Mouse (Mus musculus): ENCODE results near the gene Nup133. TPM values are rescaled to one million over a fixed set of nuclear protein-coding genes. Genes with fewer than 3 reads are reported as not detected.
A peak's percentile ranks its signal among the peaks of the same experiment; 100 is the strongest.

Nup133 gene
- polyA plus RNA-seq, 1 experiment: 13.5 TPM

GRCm38 (mm10) chr8:123982826-123983400 is 33.8 kb upstream of the Nup133 start, which contains the start of gene Abcb10:
Abcb10 (minus strand) TSS chr8:123983122.
- under 1% methylated on average over 56 of the region's 56 CpGs for WGBS
- TF ChIP-seq POLR2A (IDR thresholded peaks at IDR 0.05; ENCODE audit: borderline replicate concordance, control insufficient read depth, low read depth, low read length): peak; percentile 96
- no peak for TF ChIP-seq CTCF (IDR thresholded peaks at IDR 0.05; ENCODE audit: control insufficient read depth, insufficient read depth, low read length)
- Histone ChIP-seq H3K27ac (ENCODE audit: control insufficient read depth, insufficient read depth, low read depth, low read length, poor library complexity) (peak within 1 kb of the TSS; percentile 99), H3K4me1 (ENCODE audit: control insufficient read depth, insufficient read depth, low read length) (peaks cover 3% of the 10 kb centered on the region; the same call in 1 of the 2 replicates), H3K4me3 (replicated peaks; ENCODE audit: control insufficient read depth, low read depth, low read length) (peak within 1 kb of the TSS; percentile 92)

DNA sequence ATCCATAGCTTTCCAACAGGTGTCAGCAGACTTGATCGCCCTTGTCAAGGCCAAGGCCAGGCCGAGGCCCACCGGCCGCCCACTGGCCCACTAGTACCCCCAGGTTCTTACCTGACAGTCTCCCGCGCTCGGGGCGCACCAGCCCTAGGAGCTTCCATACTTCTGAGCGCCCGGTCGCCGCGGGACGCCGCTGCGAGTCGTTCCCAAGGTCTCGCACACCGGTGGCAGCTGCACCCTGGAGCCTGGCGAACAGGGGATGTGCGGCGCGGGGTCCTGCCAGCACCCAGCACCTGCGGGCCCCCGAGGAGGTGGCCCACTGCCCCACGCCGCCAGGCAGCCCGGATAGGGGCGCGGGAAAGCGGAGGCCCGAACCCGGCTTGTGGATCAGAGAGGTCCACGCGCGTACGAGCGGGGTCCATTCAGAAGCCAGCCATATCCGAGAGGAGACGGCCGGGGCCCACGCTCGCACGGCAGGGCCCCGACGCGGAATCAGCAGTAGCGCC is 33.3 kb upstream of the Nup133 start:
- peaks cover 5% of the 10 kb centered on the region; the same call in 1 of the 2 replicates for H3K4me1 ChIP-seq (ENCODE audit: control insufficient read depth, insufficient read depth, low read length)
- peak overlapping the region; percentile 83 for H3K4me3 ChIP-seq (replicated peaks; ENCODE audit: control insufficient read depth, low read depth, low read length)
- peak overlapping the region; percentile 99 for H3K27ac ChIP-seq (ENCODE audit: control insufficient read depth, insufficient read depth, low read depth, low read length, poor library complexity)
- TF ChIP-seq POLR2A (IDR thresholded peaks at IDR 0.05; ENCODE audit: borderline replicate concordance, control insufficient read depth, low read depth, low read length) (no peak; the same call in 1 of the 2 replicates), CTCF (IDR thresholded peaks at IDR 0.05; ENCODE audit: control insufficient read depth, insufficient read depth, low read length) (no peak)
- WGBS: 2% methylated on average over 48 of the region's 48 CpGs

GRCm38 (mm10) chr8:123981674-123982073 is 32.6 kb upstream of the Nup133 start:
- Histone ChIP-seq H3K4me1 (ENCODE audit: control insufficient read depth, insufficient read depth, low read length) (peaks cover 5% of the 10 kb centered on the region; the same call in 1 of the 2 replicates), H3K4me3 (replicated peaks; ENCODE audit: control insufficient read depth, low read depth, low read length) (peak overlapping the region; percentile 91), H3K27ac (ENCODE audit: control insufficient read depth, insufficient read depth, low read depth, low read length, poor library complexity) (peak overlapping the region; percentile 76; the same call in 1 of the 2 replicates)
- WGBS: 39% methylated on average over 4 of the region's 4 CpGs
- TF ChIP-seq POLR2A (IDR thresholded peaks at IDR 0.05; ENCODE audit: borderline replicate concordance, control insufficient read depth, low read depth, low read length): no peak
- no peak for TF ChIP-seq CTCF (IDR thresholded peaks at IDR 0.05; ENCODE audit: control insufficient read depth, insufficient read depth, low read length)

GRCm38 (mm10) chr8:123980239-123980638 is 31.2 kb upstream of the Nup133 start:
- peak overlapping the region; percentile 84 for H3K4me3 ChIP-seq (replicated peaks; ENCODE audit: control insufficient read depth, low read depth, low read length)
- WGBS: 20% methylated on average over 4 of the region's 4 CpGs
- H3K4me1 ChIP-seq (ENCODE audit: control insufficient read depth, insufficient read depth, low read length): peaks cover 5% of the 10 kb centered on the region; the same call in 1 of the 2 replicates
- no peak for TF ChIP-seq CTCF (IDR thresholded peaks at IDR 0.05; ENCODE audit: control insufficient read depth, insufficient read depth, low read length)
- TF ChIP-seq POLR2A (IDR thresholded peaks at IDR 0.05; ENCODE audit: borderline replicate concordance, control insufficient read depth, low read depth, low read length): no peak
- H3K27ac ChIP-seq (ENCODE audit: control insufficient read depth, insufficient read depth, low read depth, low read length, poor library complexity): peak overlapping the region; percentile 83

DNA sequence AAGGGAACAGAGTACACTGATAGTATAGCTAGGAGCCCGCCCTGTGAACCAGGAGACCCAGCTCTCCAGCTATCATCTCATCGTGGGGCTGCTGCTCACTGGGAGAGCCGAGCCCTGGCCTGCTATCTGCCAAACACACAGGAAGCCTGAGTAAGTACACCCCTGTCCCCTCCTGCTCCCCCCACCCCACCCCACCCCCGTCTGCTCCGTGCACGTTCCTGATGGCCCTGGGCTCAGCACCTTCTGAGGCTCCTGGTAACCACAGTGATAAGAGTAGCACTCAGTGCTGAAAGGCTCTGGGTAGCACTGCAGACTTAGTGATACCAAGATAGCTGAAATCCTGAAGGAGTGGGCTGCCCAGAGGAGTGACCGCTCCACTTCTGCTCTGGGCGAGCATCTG is 29.9 kb upstream of the Nup133 start:
- 33% methylated on average over 8 of the region's 8 CpGs for WGBS
- Histone ChIP-seq H3K4me3 (replicated peaks; ENCODE audit: control insufficient read depth, low read depth, low read length) (peak overlapping the region; percentile 60), H3K4me1 (ENCODE audit: control insufficient read depth, insufficient read depth, low read length) (peaks cover 5% of the 10 kb centered on the region; the same call in 1 of the 2 replicates), H3K27ac (ENCODE audit: control insufficient read depth, insufficient read depth, low read depth, low read length, poor library complexity) (peak overlapping the region; percentile 77)
- no peak for TF ChIP-seq CTCF (IDR thresholded peaks at IDR 0.05; ENCODE audit: control insufficient read depth, insufficient read depth, low read length)
- TF ChIP-seq POLR2A (IDR thresholded peaks at IDR 0.05; ENCODE audit: borderline replicate concordance, control insufficient read depth, low read depth, low read length): no peak; the same call in 1 of the 2 replicates

GRCm38 (mm10) chr8:123978166-123978838 is 29.2 kb upstream of the Nup133 start:
- Histone ChIP-seq H3K4me1 (ENCODE audit: control insufficient read depth, insufficient read depth, low read length) (peaks cover 5% of the 10 kb centered on the region; the same call in 1 of the 2 replicates), H3K27ac (ENCODE audit: control insufficient read depth, insufficient read depth, low read depth, low read length, poor library complexity) (peak overlapping the region; percentile 65), H3K4me3 (replicated peaks; ENCODE audit: control insufficient read depth, low read depth, low read length) (peak overlapping the region; percentile 60)
- TF ChIP-seq CTCF (IDR thresholded peaks at IDR 0.05; ENCODE audit: control insufficient read depth, insufficient read depth, low read length): no peak
- no peak for TF ChIP-seq POLR2A (IDR thresholded peaks at IDR 0.05; ENCODE audit: borderline replicate concordance, control insufficient read depth, low read depth, low read length)
- 50% methylated on average over 14 of the region's 14 CpGs for WGBS

DNA sequence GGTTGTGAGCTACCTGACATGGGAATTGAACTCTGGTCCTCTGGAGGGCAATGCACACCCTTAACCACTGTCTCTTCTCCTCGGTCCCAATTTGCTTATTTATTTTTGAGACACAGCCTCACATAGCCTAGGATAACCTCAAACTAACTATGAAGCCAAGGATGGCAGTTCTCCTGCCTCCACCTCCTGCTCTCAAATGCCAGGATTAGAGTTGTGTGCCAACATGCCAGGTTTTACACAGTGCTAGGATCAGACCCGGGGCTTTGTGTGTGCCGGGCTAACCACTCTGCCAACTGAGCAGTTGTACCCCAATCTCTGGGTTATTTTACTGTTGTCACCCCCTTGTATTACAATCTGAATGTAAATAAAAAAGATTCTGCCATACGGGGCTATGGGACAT is 28.4 kb upstream of the Nup133 start:
- Histone ChIP-seq H3K4me3 (replicated peaks; ENCODE audit: control insufficient read depth, low read depth, low read length) (no peak overlapping the region), H3K4me1 (ENCODE audit: control insufficient read depth, insufficient read depth, low read length) (peaks cover 5% of the 10 kb centered on the region; the same call in 1 of the 2 replicates), H3K27ac (ENCODE audit: control insufficient read depth, insufficient read depth, low read depth, low read length, poor library complexity) (no peak overlapping the region)
- no peak for TF ChIP-seq POLR2A (IDR thresholded peaks at IDR 0.05; ENCODE audit: borderline replicate concordance, control insufficient read depth, low read depth, low read length)
- no peak for TF ChIP-seq CTCF (IDR thresholded peaks at IDR 0.05; ENCODE audit: control insufficient read depth, insufficient read depth, low read length)
- WGBS: 93% methylated on average over 4 of the region's 4 CpGs

DNA sequence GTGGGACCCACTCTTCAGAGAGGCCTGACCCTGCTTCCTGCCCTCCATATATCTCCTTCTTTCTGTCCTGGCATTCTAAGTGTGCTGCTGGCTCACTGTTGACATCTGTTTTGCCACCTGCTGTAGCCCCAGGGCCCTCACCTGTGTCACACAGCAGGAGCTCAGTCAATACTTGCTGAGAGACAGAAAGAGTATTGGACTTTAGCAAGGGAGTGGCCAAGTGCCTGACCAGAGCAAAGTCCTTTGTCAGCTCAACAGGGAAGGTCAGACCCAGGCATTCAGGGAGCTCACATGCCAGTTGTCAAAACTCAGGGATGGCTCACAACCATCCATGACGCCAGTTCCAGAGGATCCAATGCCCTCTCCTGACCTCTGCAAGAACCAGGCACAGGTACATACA is 24.4 kb upstream of the Nup133 start:
- Histone ChIP-seq H3K4me1 (ENCODE audit: control insufficient read depth, insufficient read depth, low read length) (peaks cover 5% of the 10 kb centered on the region; the same call in 1 of the 2 replicates), H3K27ac (ENCODE audit: control insufficient read depth, insufficient read depth, low read depth, low read length, poor library complexity) (no peak overlapping the region), H3K4me3 (replicated peaks; ENCODE audit: control insufficient read depth, low read depth, low read length) (no peak overlapping the region)
- no peak for TF ChIP-seq POLR2A (IDR thresholded peaks at IDR 0.05; ENCODE audit: borderline replicate concordance, control insufficient read depth, low read depth, low read length)
- 90% methylated on average over 1 of the region's 1 CpGs for whole genome bisulfite sequencing

All from bone marrow, adult 2 months (tissue).